Mouse (Mus musculus) left cerebral cortex, adult 6 months (tissue): ENCODE measurements around the gene Slc45a2. TPM values are rescaled to one million over a fixed set of nuclear protein-coding genes. Genes with fewer than 3 reads are reported as not detected.

ENCODE experiments used
- long read RNA-seq, 2 experiments: library from polyadenylated mRNA; unstranded; transcript quantifications; one replicate each; pipeline ENCODE4 v2.0.0; 2019 to 2020
- polyA plus RNA-seq: library from polyadenylated mRNA; unstranded; fragments of <200 nt; fragmentation: Nextera tagmentation; gene quantifications from 2 replicates; pipeline ENCODE4 v1.2.3, GENCODE M21; 2021

Slc45a2 gene
- not detected in 2 replicates for polyA plus RNA-seq
- long read RNA-seq, experiment 1: 0 reads
- long read RNA-seq, experiment 2: 0 reads

DNA sequence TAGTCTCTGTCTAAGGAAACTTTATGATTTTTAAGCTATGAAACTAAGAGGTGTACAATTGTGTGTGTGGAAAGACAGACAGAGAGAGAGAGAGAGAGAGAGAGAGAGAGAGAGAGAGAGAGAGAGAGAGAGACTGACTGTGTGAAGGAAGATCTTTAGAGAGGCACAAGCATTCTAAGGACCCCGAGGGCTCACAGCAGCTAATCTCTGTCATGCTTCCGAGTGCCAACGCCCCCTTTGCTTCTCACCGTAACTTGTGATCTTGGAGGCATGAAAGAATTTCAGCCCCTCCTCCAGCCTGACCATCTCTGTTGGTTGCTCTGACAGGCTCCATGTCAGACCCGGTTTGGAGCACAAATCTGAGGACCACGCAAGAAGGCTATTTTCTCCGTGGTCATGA is at the start of gene Slc45a2:
Gene Slc45a2, plus strand, starts transcription at position 301 of the 400 bp plus-strand sequence.

DNA sequence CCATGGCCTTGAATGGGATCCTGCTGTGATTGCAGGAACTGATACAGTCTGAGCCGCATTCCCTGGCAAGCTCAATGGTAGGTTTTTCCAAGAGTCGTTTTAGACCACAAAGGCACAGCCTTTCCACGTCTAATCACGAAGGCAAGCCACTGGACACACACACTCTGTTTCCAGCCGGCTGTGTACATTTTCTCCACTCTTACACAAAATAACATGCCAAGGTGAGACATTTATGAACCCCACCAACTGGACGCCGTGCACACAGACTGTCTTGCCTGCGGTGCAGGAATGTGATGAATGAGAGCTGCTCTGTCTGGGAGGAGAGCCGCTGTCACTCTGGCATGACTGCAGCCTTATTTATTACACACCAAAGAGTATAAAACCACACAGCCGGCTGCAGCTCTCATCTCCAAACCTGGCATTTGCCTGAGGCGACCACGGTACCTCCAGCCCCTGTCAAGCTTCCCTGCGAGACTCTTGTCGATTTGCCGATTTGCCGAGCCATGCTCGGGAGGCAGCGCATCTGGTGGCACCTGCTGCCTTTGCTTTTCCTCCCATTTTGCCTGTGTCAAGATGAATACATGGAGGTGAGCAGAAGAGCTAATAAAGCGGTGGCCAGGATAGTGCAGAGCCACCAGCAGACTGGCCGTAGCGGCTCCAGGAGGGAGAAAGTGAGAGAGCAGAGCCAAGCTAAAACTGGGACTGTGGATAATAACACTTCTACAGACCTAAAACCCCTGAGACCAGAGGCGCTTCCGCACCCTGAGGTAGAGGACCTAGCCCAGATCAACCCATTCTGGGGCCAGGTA is 48.4 kb upstream of the Slc45a2 start, which contains the start of gene C1qtnf3:
Gene C1qtnf3, plus strand, starts transcription at position 382 of the 809 bp plus-strand sequence.

DNA sequence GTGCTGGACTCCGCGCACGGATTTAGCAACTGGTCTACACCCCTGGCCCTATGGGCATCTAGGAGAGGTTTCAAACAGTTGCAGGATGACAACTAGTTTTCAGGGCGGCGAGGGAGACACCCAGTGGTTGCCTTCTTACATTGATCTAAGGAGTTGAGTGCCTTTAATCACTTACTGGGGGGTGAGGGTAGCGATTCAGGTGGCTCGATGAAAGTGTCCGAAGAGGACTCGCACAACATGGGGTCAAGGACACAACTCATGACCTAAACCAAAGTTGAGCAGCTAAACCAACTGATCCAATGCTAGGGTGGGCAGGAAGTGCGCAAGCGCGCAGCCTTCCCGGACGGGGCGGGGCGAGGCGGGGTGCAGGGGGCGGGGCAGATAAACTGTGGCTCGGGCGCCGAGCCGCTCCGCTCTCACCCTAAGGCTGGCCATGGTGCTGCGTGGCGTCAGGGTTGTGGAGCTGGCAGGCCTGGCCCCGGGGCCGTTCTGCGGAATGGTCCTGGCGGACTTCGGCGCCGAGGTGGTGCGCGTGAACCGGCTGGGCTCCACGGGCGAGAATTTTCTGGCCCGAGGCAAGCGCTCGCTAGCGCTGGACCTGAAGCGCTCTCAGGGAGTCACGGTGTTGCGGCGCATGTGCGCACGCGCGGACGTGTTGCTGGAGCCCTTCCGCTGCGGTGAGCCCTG is 19.0 kb upstream of the Slc45a2 start, which contains the start of gene Amacr:
Gene Amacr, plus strand, starts transcription at position 380 of the 687 bp plus-strand sequence.

DNA sequence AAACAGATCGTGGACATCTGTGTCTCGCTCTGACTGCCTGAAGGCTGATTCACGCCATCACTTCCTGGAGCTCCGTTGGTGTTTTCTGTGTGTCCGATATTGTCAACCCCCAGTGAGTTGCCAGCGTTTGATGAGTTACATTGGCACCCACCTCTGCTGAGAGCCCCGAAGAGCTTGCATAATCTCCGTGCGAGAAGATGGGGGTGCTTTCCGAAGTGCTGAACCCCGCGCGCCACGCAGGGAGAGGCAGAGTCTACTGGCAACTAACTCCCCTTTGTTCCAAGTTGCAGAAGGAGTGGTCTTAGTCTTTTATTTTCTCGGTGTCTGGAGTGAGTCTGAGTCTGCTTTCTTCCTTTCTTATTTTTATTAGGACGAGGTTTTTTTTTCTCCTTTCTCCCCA is 37.2 kb downstream of the Slc45a2 start, which contains the start of gene Rxfp3:
Gene Rxfp3, minus strand, starts transcription at position 281 of the 400 bp plus-strand sequence.

DNA sequence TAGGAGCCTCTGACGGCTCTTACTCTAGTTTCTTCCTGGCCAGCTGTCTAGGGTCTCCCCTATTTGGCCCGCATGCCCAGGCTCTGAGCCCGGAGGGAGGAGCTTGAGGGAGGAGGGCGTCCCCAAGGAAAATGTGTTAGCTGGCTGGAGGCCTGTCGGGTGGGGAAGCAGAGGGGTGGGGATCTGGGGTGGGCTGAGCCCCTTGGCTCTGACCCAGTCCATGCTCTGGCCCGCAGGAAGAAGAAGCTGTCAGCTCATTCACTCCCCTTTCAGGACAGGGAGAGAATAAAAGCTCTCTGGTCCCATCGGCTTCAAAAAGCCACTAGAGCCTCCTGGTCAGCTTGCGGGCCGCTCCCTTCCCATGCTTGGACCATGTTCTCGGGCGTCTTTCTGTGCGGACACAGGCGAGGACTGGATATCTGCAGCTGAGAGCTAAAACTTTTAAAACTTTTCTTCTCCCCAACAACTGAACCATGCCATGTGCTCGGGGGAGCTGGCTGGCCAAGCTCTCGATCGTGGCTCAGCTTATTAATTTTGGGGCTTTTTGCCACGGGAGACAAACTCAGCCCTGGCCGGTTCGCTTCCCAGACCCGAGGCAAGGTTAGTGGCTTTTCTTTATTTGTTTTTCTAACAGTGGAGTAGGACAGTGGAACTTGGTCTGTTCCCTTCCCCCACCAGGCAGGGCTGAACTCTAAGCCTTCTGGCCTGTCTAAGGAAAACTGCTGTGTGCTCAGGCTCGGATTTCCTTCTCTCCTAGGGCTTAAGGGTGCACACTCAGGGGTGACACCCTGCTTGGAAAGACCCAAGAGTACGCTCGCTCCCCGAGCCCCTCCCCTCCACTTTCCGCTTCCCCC is 64.3 kb downstream of the Slc45a2 start, which contains the start of gene Adamts12:
Gene Adamts12, plus strand, starts transcription at position 233 of the 854 bp plus-strand sequence.

Other genes starting within 250 kb of the Slc45a2 start
- gene C1qtnf3, start 48.4 kb upstream of the Slc45a2 start, polyA plus RNA-seq: 0.09 TPM in 1 of 2 replicates, not detected in the other
- gene Amacr, start 19.0 kb upstream of the Slc45a2 start, polyA plus RNA-seq: 14.1 and 14.7 TPM in 2 replicates
- 0.49 and 0.75 TPM in 2 replicates for gene Rxfp3, start 37.3 kb downstream of the Slc45a2 start, polyA plus RNA-seq
- gene Adamts12, start 64.1 kb downstream of the Slc45a2 start, polyA plus RNA-seq: 0.04 TPM in 1 of 2 replicates, not detected in the other